Mouse (Mus musculus) myocyte (in vitro differentiated cells): ENCODE data around the gene Phka2.
A peak's percentile ranks its signal among the peaks of the same experiment; 100 is the strongest.

Source experiments
- CEBPB ChIP-seq: IDR thresholded peaks from 2 replicates; pipeline ENCODE4 v1.6.1; 2011; ENCODE audit warnings: mild to moderate bottlenecking, moderate library complexity; ENCODE audit not compliant: poor library complexity, insufficient read depth, severe bottlenecking
- E2F4 ChIP-seq: IDR thresholded peaks from one replicate; pipeline ENCODE4 v1.6.1; 2011; ENCODE audit warnings: mild to moderate bottlenecking, control low read depth, moderate library complexity; ENCODE audit not compliant: insufficient read depth
- MAX ChIP-seq: IDR thresholded peaks from one replicate; pipeline ENCODE4 v1.6.1; 2011; ENCODE audit warnings: low read depth, mild to moderate bottlenecking, control low read depth
- MYOD1 ChIP-seq, 3 experiments: IDR thresholded peaks; one replicate each; pipeline ENCODE4 v1.6.1; 2011; ENCODE audit warnings: control low read depth in 2 of 3, low read depth in 2 of 3, mild to moderate bottlenecking in 2 of 3, moderate library complexity in 1 of 3; ENCODE audit not compliant: insufficient read length in 2 of 3, control insufficient read depth in 1 of 3
- MYOG ChIP-seq, 3 experiments: IDR thresholded peaks; one replicate each; pipeline ENCODE4 v1.6.1; 2011; ENCODE audit warnings: control low read depth in 2 of 3, low read depth in 2 of 3, mild to moderate bottlenecking in 2 of 3; ENCODE audit not compliant: insufficient read length in 2 of 3, control insufficient read depth in 1 of 3, insufficient read depth in 1 of 3
- POLR2A ChIP-seq: IDR thresholded peaks from one replicate; pipeline ENCODE4 v1.6.1; 2011; ENCODE audit warnings: low read depth, mild to moderate bottlenecking, control low read depth, moderate library complexity; ENCODE audit not compliant: insufficient read length
- POLR2AphosphoS2 ChIP-seq: IDR thresholded peaks from one replicate; pipeline ENCODE4 v1.6.1; 2011; ENCODE audit warnings: low read depth, control low read depth; ENCODE audit not compliant: insufficient read length
- REST ChIP-seq: IDR thresholded peaks from one replicate; pipeline ENCODE4 v1.6.1; 2011; ENCODE audit warnings: mild to moderate bottlenecking, control low read depth, moderate library complexity; ENCODE audit not compliant: insufficient read depth, insufficient read length
- SRF ChIP-seq: IDR thresholded peaks from one replicate; pipeline ENCODE4 v1.6.1; 2011; ENCODE audit warnings: low read depth; ENCODE audit not compliant: control insufficient read depth, insufficient read length
- TCF12 ChIP-seq: IDR thresholded peaks from one replicate; pipeline ENCODE4 v1.6.1; 2011; ENCODE audit warnings: mild to moderate bottlenecking, control low read depth; ENCODE audit not compliant: poor library complexity, insufficient read depth, severe bottlenecking
- USF1 ChIP-seq: IDR thresholded peaks from one replicate; pipeline ENCODE4 v1.6.1; 2011; ENCODE audit warnings: low read depth, mild to moderate bottlenecking, control low read depth, moderate library complexity

GRCm38 (mm10) chrX:160590147-160590546 is 88.2 kb downstream of the Phka2 start:
- no peak for TF ChIP-seq POLR2AphosphoS2
- no peak for TF ChIP-seq POLR2A
- TF ChIP-seq E2F4 = no peak
- TF ChIP-seq TCF12 = no peak
- no peak for TF ChIP-seq SRF
- peak in 2 of 3 experiments; percentile 53 to 77 for TF ChIP-seq MYOG (IDR thresholded peaks at IDR 0.05; ENCODE audit: control insufficient read depth in 1 of 3, insufficient read depth in 1 of 3, insufficient read length in 2 of 3, low read depth in 2 of 3)
- no peak for TF ChIP-seq CEBPB
- no peak for TF ChIP-seq MAX
- TF ChIP-seq USF1 = no peak
- TF ChIP-seq MYOD1 (IDR thresholded peaks at IDR 0.05; ENCODE audit: control insufficient read depth in 1 of 3, insufficient read length in 2 of 3, low read depth in 2 of 3) = peak in 2 of 3 experiments; percentile 62 to 78
- no peak for TF ChIP-seq REST
